ENCODE assay signal across 8 mouse cellular contexts in genomic region chr9:61279044-61279543, GRCm38 (mm10).
DNase-seq lines count a peak whose midpoint lies in the region; ATAC-seq and TF ChIP-seq lines count a peak whose summit lies in the region.

No protein-coding gene starts in this region.

- H3K4me1 ChIP-seq in lung, postnatal 0 days (ENCODE audit: insufficient read depth, low read depth, low read length): peaks cover 3% of the 10 kb centered on the region; the same call in 1 of the 2 replicates
- H3K4me1 ChIP-seq in intestine, embryonic 16.5 days (ENCODE audit: control insufficient read depth, insufficient read depth, low read length): peaks cover 9% of the 10 kb centered on the region

- no peaks in the 10 kb centered on the region for H3K36me3 ChIP-seq in lung, postnatal 0 days (ENCODE audit: insufficient read depth, low read length)
- no peaks in the 10 kb centered on the region for H3K36me3 ChIP-seq in intestine, embryonic 16.5 days (ENCODE audit: control insufficient read depth, insufficient read depth, low read length)

- no peak overlapping the region for H3K27ac ChIP-seq in lung, postnatal 0 days (ENCODE audit: low read length)
- no peak overlapping the region for H3K27ac ChIP-seq in intestine, embryonic 16.5 days (ENCODE audit: low read length)

- DNase-seq in cerebellum, postnatal 10 days: peak; percentile 45 to 51
- DNase-seq in cerebellum, adult 11 months: no peak
- DNase-seq in lung, postnatal 0 days (ENCODE audit: low spot score): peak; percentile 21
- no peak for DNase-seq in lung, postnatal 14 days
- DNase-seq in right cerebral cortex, postnatal 10 days (ENCODE audit: low spot score in 2 of 2): no peak
- DNase-seq in spleen, adult 12 weeks (ENCODE audit: low spot score): no peak

- 39% methylated on average over 9 of the region's 9 CpGs for WGBS in lung, postnatal 0 days
- WGBS in intestine, embryonic 16.5 days: 57% methylated on average over 9 of the region's 9 CpGs

- no peak for ATAC-seq in lung, postnatal 0 days
- ATAC-seq in intestine, embryonic 16.5 days: 0 out of 2 replicates have a peak, but pooled peaks have one; percentile 36
- no peak for ATAC-seq in inflammation-experienced regulatory T-cells, adult 6 months

- no peaks in the 10 kb centered on the region for H3K9me3 ChIP-seq in lung, postnatal 0 days (ENCODE audit: low read length)
- H3K9me3 ChIP-seq in intestine, embryonic 16.5 days (ENCODE audit: control insufficient read depth, low read length): no peaks in the 10 kb centered on the region

- peak; percentile 3; the same call in 1 of the 2 replicates for TF ChIP-seq CTCF in lung, postnatal 0 days (IDR thresholded peaks at IDR 0.05)

- no peak overlapping the region for H3K9ac ChIP-seq in lung, postnatal 0 days (replicated peaks; ENCODE audit: low read depth)
- H3K9ac ChIP-seq in intestine, embryonic 16.5 days (ENCODE audit: low read depth, low read length): no peak overlapping the region

- peaks cover 28% of the 10 kb centered on the region for H3K27me3 ChIP-seq in lung, postnatal 0 days (replicated peaks; ENCODE audit: insufficient read depth, low read length)
- H3K27me3 ChIP-seq in intestine, embryonic 16.5 days (replicated peaks; ENCODE audit: control insufficient read depth, insufficient read depth, low read length): no peaks in the 10 kb centered on the region

- no peak overlapping the region for H3K4me2 ChIP-seq in lung, postnatal 0 days (replicated peaks; ENCODE audit: low read depth, low read length)
- no peak overlapping the region for H3K4me2 ChIP-seq in intestine, embryonic 16.5 days (ENCODE audit: low read depth, low read length)

- TF ChIP-seq EP300 in lung, postnatal 0 days (IDR thresholded peaks at IDR 0.05): no peak

- no peak overlapping the region for H3K4me3 ChIP-seq in lung, postnatal 0 days (ENCODE audit: low read depth, low read length)
- no peak overlapping the region for H3K4me3 ChIP-seq in intestine, embryonic 16.5 days (ENCODE audit: low read length)

Comparison
In these comparisons a context has a peak if more than half of its experiments do, and no peak if none do; other contexts are left out.
1. DNase-seq: peak in cerebellum, postnatal 10 days (2 of 2) and lung, postnatal 0 days (single experiment); none in cerebellum, adult 11 months (single experiment), lung, postnatal 14 days (single experiment), right cerebral cortex, postnatal 10 days (0 of 2) and spleen, adult 12 weeks (single experiment).